Mouse (Mus musculus): ENCODE measurements at regions not wholly inside any gene's neighbourhood (a gene's known extent, or its start where the extent isn't known, plus 50 kb on each side); places are given as distances from the start of the nearest gene placed in this dataset.

- Histone ChIP-seq H3K4me1 (replicated peaks; ENCODE audit: control insufficient read depth, insufficient read depth, low read length) (peaks cover 9% of the 10 kb centered on the region), H3K4me2 (ENCODE audit: low read depth, low read length) (peak overlapping the region; percentile 35), H3K9ac (ENCODE audit: low read length) (no peak overlapping the region), H3K9me3 (ENCODE audit: control insufficient read depth, low read length) (no peaks in the 10 kb centered on the region), H3K27ac (ENCODE audit: low read length) (no peak overlapping the region), H3K4me3 (ENCODE audit: low read length) (no peak overlapping the region; the same call in 1 of the 2 replicates), H3K36me3 (ENCODE audit: control insufficient read depth, insufficient read depth, low read length) (no peaks in the 10 kb centered on the region), H3K27me3 (ENCODE audit: control insufficient read depth, insufficient read depth, low read depth, low read length) (no peaks in the 10 kb centered on the region)
- ATAC-seq (ENCODE audit: low read depth): no peak
- WGBS: 10% methylated on average over 3 of the region's 3 CpGs
Observed at GRCm38 (mm10) chr10:30979766-30980165, 137.2 kb upstream of the Hey2 start.

DNA sequence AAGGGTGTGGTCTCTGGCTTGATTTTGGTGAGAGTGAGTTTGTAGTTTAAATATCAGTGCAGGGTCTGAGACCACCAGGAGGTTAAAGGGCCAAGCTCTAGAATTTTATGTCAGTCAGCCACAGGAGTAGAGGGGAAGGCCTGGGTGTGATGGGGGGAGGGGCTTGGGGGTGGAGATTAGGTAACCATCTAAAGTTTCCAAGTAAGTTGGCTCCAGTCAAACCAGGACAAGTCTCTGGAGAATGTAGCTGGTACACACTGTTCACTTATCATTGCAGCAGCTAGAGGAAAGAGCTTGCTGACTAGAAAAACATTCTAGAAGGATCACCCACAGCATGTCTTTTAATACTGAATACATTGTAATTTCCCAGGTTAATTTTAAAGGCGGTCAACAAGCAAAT lies 123.6 kb upstream of the Hey2 start:
- Histone ChIP-seq H3K9me3 (ENCODE audit: control insufficient read depth, low read length) (no peaks in the 10 kb centered on the region), H3K27ac (ENCODE audit: low read length) (no peak overlapping the region), H3K4me3 (ENCODE audit: low read length) (no peak overlapping the region), H3K9ac (ENCODE audit: low read length) (no peak overlapping the region), H3K36me3 (ENCODE audit: control insufficient read depth, insufficient read depth, low read length) (no peaks in the 10 kb centered on the region), H3K4me2 (ENCODE audit: low read depth, low read length) (no peak overlapping the region), H3K4me1 (replicated peaks; ENCODE audit: control insufficient read depth, insufficient read depth, low read length) (no peaks in the 10 kb centered on the region), H3K27me3 (ENCODE audit: control insufficient read depth, insufficient read depth, low read depth, low read length) (no peaks in the 10 kb centered on the region)
- no peak for ATAC-seq (ENCODE audit: low read depth)
- 95% methylated on average over 1 of the region's 1 CpGs for WGBS

- Histone ChIP-seq H3K9ac (ENCODE audit: low read length) (no peak overlapping the region), H3K27me3 (ENCODE audit: control insufficient read depth, insufficient read depth, low read depth, low read length) (no peaks in the 10 kb centered on the region), H3K4me1 (replicated peaks; ENCODE audit: control insufficient read depth, insufficient read depth, low read length) (no peaks in the 10 kb centered on the region), H3K9me3 (ENCODE audit: control insufficient read depth, low read length) (no peaks in the 10 kb centered on the region), H3K4me2 (ENCODE audit: low read depth, low read length) (no peak overlapping the region), H3K36me3 (ENCODE audit: control insufficient read depth, insufficient read depth, low read length) (no peaks in the 10 kb centered on the region), H3K4me3 (ENCODE audit: low read length) (no peak overlapping the region), H3K27ac (ENCODE audit: low read length) (no peak overlapping the region)
- no peak for ATAC-seq (ENCODE audit: low read depth)
- 58% methylated on average over 3 of the region's 3 CpGs for WGBS
Observed at GRCm38 (mm10) chr10:30953825-30954224, 111.2 kb upstream of the Hey2 start.

- Histone ChIP-seq H3K4me1 (replicated peaks; ENCODE audit: control insufficient read depth, insufficient read depth, low read length) (no peaks in the 10 kb centered on the region), H3K9ac (ENCODE audit: low read length) (no peak overlapping the region), H3K27ac (ENCODE audit: low read length) (no peak overlapping the region), H3K27me3 (ENCODE audit: control insufficient read depth, insufficient read depth, low read depth, low read length) (no peaks in the 10 kb centered on the region), H3K4me3 (ENCODE audit: low read length) (no peak overlapping the region), H3K9me3 (ENCODE audit: control insufficient read depth, low read length) (no peaks in the 10 kb centered on the region), H3K36me3 (ENCODE audit: control insufficient read depth, insufficient read depth, low read length) (no peaks in the 10 kb centered on the region), H3K4me2 (ENCODE audit: low read depth, low read length) (no peak overlapping the region)
- 60% methylated on average over 2 of the region's 2 CpGs for WGBS
- no peak for ATAC-seq (ENCODE audit: low read depth)
Observed at GRCm38 (mm10) chr10:30952410-30952809, 109.8 kb upstream of the Hey2 start.

DNA sequence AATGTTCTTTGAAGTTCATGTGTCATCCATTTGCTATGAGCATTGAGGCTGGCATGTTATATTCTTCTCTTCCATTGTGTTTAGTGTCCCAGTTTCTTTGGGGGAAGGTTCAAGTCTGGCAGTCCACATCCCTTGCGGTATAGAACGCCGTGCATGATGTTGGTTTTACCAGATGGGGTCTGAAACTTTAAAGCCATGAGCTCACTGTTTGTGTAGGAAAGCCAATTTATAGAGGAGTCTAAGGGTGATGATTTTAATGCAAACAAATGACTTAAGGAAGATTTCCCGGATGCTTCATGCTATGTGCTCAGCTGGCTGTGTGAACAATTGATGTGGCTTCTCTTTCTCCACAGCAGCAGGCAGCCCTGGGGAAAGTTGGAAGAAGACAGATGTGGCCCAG lies 104.0 kb upstream of the Hey2 start:
- Histone ChIP-seq H3K9ac (ENCODE audit: low read length) (no peak overlapping the region), H3K4me2 (ENCODE audit: low read depth, low read length) (no peak overlapping the region), H3K4me3 (ENCODE audit: low read length) (no peak overlapping the region), H3K36me3 (ENCODE audit: control insufficient read depth, insufficient read depth, low read length) (no peaks in the 10 kb centered on the region), H3K4me1 (replicated peaks; ENCODE audit: control insufficient read depth, insufficient read depth, low read length) (no peaks in the 10 kb centered on the region), H3K27me3 (ENCODE audit: control insufficient read depth, insufficient read depth, low read depth, low read length) (no peaks in the 10 kb centered on the region), H3K27ac (ENCODE audit: low read length) (no peak overlapping the region), H3K9me3 (ENCODE audit: control insufficient read depth, low read length) (no peaks in the 10 kb centered on the region)
- WGBS: 72% methylated on average over 4 of the region's 4 CpGs
- no peak for ATAC-seq (ENCODE audit: low read depth)

- no peaks in the 10 kb centered on the region for H3K4me1 ChIP-seq (replicated peaks; ENCODE audit: control insufficient read depth, insufficient read depth, low read length)
- no peak overlapping the region for H3K4me3 ChIP-seq (ENCODE audit: low read length)
- H3K9ac ChIP-seq (ENCODE audit: low read length): no peak overlapping the region
- H3K9me3 ChIP-seq (ENCODE audit: control insufficient read depth, low read length): no peaks in the 10 kb centered on the region
- no peaks in the 10 kb centered on the region for H3K27me3 ChIP-seq (ENCODE audit: control insufficient read depth, insufficient read depth, low read depth, low read length)
- H3K4me2 ChIP-seq (ENCODE audit: low read depth, low read length): no peak overlapping the region
- 78% methylated on average over 3 of the region's 3 CpGs for WGBS
- H3K36me3 ChIP-seq (ENCODE audit: control insufficient read depth, insufficient read depth, low read length): no peaks in the 10 kb centered on the region
- ATAC-seq (ENCODE audit: low read depth): no peak
- no peak overlapping the region for H3K27ac ChIP-seq (ENCODE audit: low read length)
Observed at GRCm38 (mm10) chr10:30918322-30918988, 75.9 kb upstream of the Hey2 start.

GRCm38 (mm10) chr10:30893771-30894170 lies 51.2 kb upstream of the Hey2 start:
- Histone ChIP-seq H3K4me3 (ENCODE audit: low read length) (no peak overlapping the region), H3K27me3 (ENCODE audit: control insufficient read depth, insufficient read depth, low read depth, low read length) (no peaks in the 10 kb centered on the region), H3K9me3 (ENCODE audit: control insufficient read depth, low read length) (no peaks in the 10 kb centered on the region), H3K4me1 (replicated peaks; ENCODE audit: control insufficient read depth, insufficient read depth, low read length) (no peaks in the 10 kb centered on the region), H3K9ac (ENCODE audit: low read length) (no peak overlapping the region), H3K4me2 (ENCODE audit: low read depth, low read length) (no peak overlapping the region), H3K27ac (ENCODE audit: low read length) (no peak overlapping the region), H3K36me3 (ENCODE audit: control insufficient read depth, insufficient read depth, low read length) (no peaks in the 10 kb centered on the region)
- ATAC-seq (ENCODE audit: low read depth): no peak
- WGBS: 13% methylated on average over 3 of the region's 3 CpGs

Data from lung, embryonic 16.5 days (tissue).